Mouse (Mus musculus) heart, postnatal 0 days (tissue): ENCODE measurements around the gene Mical2.

Experiments used
- CTCF ChIP-seq: IDR thresholded peaks from 2 replicates; pipeline ENCODE4 v1.5.1; 2016; ENCODE audit warnings: antibody characterized with exemption, control low read depth, low read depth
- EP300 ChIP-seq: IDR thresholded peaks from 2 replicates; pipeline ENCODE4 v1.6.1; 2016; ENCODE audit warnings: antibody characterized with exemption, low read depth

DNA sequence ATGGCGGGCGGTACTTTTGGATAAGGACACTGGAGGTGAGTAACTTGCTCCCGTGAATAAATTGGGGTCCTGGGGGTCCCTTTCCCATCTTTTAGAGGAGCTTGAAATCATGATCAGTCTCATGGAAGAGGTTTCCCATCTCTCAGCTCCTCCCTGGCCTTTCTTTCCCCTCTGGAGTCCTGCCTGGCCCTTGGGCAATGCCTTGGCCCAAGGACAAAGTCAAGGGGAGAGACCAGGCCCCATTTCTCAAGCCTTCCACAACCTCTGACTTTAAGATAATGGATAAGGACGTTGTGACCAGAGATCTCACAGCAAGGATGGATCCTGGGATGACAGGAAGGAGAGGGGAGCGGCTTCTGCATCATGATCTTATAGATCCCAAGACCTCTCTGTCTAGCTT lies 152.4 kb downstream of the Mical2 start:
- TF ChIP-seq CTCF: no peak
- TF ChIP-seq EP300: no peak
